Mouse (Mus musculus) kidney, postnatal 0 days (tissue): ENCODE results near the gene Vwc2l. TPM values are rescaled to one million over a fixed set of nuclear protein-coding genes. Genes with fewer than 3 reads are reported as not detected.

Experiments used
- ATAC-seq: fragments of 200-750 bp; cut with Nextera tagmentation; replicated peaks from 2 replicates; pipeline ENCODE4 v1.8.0; 2017; ENCODE audit warnings: low read depth, moderate number of reproducible peaks, moderate TSS enrichment, moderate library complexity; ENCODE audit not compliant: low FRiP score
- DNase-seq: peaks from one replicate; pipeline ENCODE4 v3.0.0-alpha.2; 2016; ENCODE audit warnings: low spot score
- H3K27ac ChIP-seq: fragments of 300-500 bp; sonication (generic); 2 replicates; pipeline ENCODE4 v1.5.1; 2014; ENCODE audit warnings: mild to moderate bottlenecking
- H3K27me3 ChIP-seq: fragments of 300-500 bp; sonication (generic); 2 replicates; pipeline ENCODE4 v1.6.1; 2014; ENCODE audit warnings: low read length, mixed read lengths; ENCODE audit not compliant: insufficient read depth
- H3K36me3 ChIP-seq: fragments of 300-500 bp; sonication (generic); 2 replicates; pipeline ENCODE4 v1.6.1; 2014; ENCODE audit warnings: low read length, mixed read lengths; ENCODE audit not compliant: insufficient read depth
- H3K4me1 ChIP-seq: fragments of 300-500 bp; sonication (generic); replicated peaks from 2 replicates; pipeline ENCODE4 v1.6.1; 2014; ENCODE audit warnings: antibody characterized with exemption, low read length, mixed read lengths; ENCODE audit not compliant: insufficient read depth
- H3K4me2 ChIP-seq: fragments of 300-500 bp; sonication (generic); 2 replicates; pipeline ENCODE4 v1.6.1; 2014; ENCODE audit warnings: mild to moderate bottlenecking, low read length, moderate library complexity, mixed read lengths
- H3K4me3 ChIP-seq: fragments of 300-500 bp; sonication (generic); replicated peaks from 2 replicates; pipeline ENCODE4 v1.5.1; 2014; ENCODE audit warnings: low read depth, low read length
- H3K9ac ChIP-seq: fragments of 300-500 bp; sonication (generic); 2 replicates; pipeline ENCODE4 v1.6.1; 2014; ENCODE audit warnings: low read depth, low read length
- H3K9me3 ChIP-seq: fragments of 300-500 bp; sonication (generic); replicated peaks from 2 replicates; pipeline ENCODE4 v1.6.1; 2016; ENCODE audit warnings: low read length, inconsistent platforms, mixed read lengths
- CTCF ChIP-seq: IDR thresholded peaks from 2 replicates; pipeline ENCODE4 v1.5.1; 2016; ENCODE audit warnings: antibody characterized with exemption, low read depth, mild to moderate bottlenecking, moderate library complexity
- WGBS: fragments of 180-500 bp; shearing (Covaris S2); extraction: QIAGEN DNeasy Blood & Tissue Kit; methylation state at CpG from one replicate; pipeline ENCODE4 v1.1.7; 2014; 5-methylcytosine and 5-hydroxymethylcytosine counted together
- polyA plus RNA-seq: library from polyadenylated mRNA; unstranded; fragments of >200 nt; fragmentation: Nextera tagmentation; extraction: Ambion mirVana; gene quantifications from 2 replicates; pipeline ENCODE4 v1.2.1, GENCODE M21; 2015

The Vwc2l gene
- 0.03 TPM in 1 of 2 replicates, not detected in the other for polyA plus RNA-seq

DNA sequence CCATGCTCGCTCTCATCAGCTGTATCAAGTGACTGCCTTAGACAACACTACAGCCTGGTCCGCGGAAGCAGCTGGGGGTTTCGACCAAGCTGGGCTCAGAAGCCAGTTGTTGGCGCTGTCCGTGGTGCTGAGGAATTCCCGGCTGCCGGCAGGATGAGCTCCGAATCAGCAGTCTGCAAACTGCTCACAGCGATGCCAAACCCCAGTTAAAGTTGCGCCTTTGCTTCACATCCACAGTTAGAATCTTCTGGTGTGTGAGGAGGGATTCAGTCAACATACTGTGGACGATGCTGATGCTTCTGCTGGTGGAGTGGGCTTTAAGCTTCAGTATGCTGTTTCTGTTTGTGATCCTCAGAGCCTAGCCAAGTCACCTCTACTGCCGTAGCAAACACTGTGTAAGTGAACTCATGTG lies at the start of gene Vwc2l:
TSS of gene Vwc2l (plus strand) at position 61 of the 412 bp plus-strand sequence.
- Histone ChIP-seq H3K36me3 (no peaks in the 10 kb centered on the region), H3K27me3 (no peaks in the 10 kb centered on the region), H3K27ac (no peak within 1 kb of the TSS), H3K9me3 (no peaks in the 10 kb centered on the region), H3K4me1 (no peaks in the 10 kb centered on the region), H3K4me2 (no peak within 1 kb of the TSS), H3K4me3 (no peak within 1 kb of the TSS), H3K9ac (no peak within 1 kb of the TSS)
- DNase-seq, result peak; percentile 80
- WGBS, result 6% methylated on average over 13 of the region's 13 CpGs
- peak; percentile 52; the same call in 1 of the 2 replicates for ATAC-seq
- no peak for TF ChIP-seq CTCF

DNA sequence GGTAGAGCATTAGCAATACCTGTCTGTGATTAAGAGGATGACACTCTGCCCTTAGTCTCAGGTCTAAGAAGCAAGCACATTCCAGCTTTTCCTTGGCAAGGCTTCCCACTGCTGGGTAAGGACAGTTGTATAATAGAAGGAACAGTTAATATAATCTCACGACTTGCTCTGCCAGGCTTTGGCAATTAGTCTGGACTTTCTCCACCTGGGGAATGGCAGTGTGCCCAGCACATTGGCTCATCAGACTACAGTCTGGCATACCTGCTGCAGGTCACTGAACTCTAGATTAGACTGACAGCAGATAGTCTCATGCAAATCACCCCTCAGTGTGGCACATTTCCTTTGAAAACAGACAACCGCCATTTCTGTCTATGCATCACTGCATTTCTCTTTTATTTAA lies 33.0 kb upstream of the Vwc2l start:
- H3K27ac ChIP-seq, result no peak overlapping the region
- H3K36me3 ChIP-seq, result no peaks in the 10 kb centered on the region
- WGBS, result 84% methylated on average over 2 of the region's 2 CpGs
- no peaks in the 10 kb centered on the region for H3K27me3 ChIP-seq
- no peak overlapping the region for H3K9ac ChIP-seq
- no peak overlapping the region for H3K4me2 ChIP-seq
- ATAC-seq (no peak), DNase-seq (no peak)
- H3K4me1 ChIP-seq, result no peaks in the 10 kb centered on the region
- H3K4me3 ChIP-seq, result no peak overlapping the region
- no peaks in the 10 kb centered on the region for H3K9me3 ChIP-seq
- no peak for TF ChIP-seq CTCF

DNA sequence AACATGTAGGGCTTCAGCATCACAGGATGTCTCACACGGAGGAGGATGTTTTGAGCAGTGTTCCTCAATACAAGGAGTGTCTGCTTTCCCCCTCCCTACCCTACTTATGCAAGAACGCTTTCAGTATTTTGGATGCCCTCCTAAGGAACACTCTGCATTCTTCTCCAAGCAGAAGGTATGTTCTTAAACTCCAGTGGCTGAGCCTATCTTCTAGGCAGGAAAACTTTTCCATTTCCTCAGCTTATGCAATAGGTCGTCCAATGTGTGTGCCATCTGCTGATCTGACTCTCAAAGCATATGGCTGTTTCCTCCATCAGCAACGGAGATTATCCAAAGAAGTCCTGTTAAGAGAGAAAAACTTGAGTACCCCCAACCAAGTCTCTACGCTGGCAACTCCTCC lies 25.2 kb upstream of the Vwc2l start:
- WGBS, result 84% methylated on average over 5 of the region's 5 CpGs
- ATAC-seq, result no peak
- TF ChIP-seq CTCF, result no peak

DNA sequence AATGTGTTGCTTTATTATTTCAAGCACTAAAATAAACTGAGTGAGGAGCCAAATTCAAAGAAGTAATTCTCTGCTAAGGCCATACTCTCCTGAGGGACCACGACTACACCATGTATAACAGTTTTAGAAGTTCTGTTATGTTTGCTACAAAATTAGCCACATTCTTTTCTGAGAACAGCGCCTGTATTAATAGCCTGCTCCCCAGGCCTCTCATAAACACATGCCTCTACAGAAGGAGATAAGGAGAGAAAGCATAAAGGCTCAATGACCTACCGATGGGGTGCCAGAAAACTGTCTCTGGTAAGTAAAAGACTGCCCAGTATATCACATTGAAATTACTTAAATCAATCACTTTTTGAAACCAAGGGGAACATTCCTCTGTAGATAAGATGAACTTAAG lies 21.6 kb upstream of the Vwc2l start:
- Histone ChIP-seq H3K9me3 (no peaks in the 10 kb centered on the region), H3K27ac (no peak overlapping the region), H3K4me2 (no peak overlapping the region), H3K4me3 (no peak overlapping the region), H3K9ac (no peak overlapping the region), H3K27me3 (no peaks in the 10 kb centered on the region), H3K4me1 (no peaks in the 10 kb centered on the region), H3K36me3 (no peaks in the 10 kb centered on the region)
- ATAC-seq (no peak), DNase-seq (no peak)
- 71% methylated on average over 3 of the region's 3 CpGs for WGBS
- no peak for TF ChIP-seq CTCF

More for the DNA sequence above, 25.2 kb upstream of the Vwc2l start:
- Histone ChIP-seq H3K27ac (no peak overlapping the region), H3K9me3 (no peaks in the 10 kb centered on the region), H3K27me3 (no peaks in the 10 kb centered on the region), H3K4me2 (no peak overlapping the region), H3K4me3 (no peak overlapping the region), H3K36me3 (no peaks in the 10 kb centered on the region), H3K4me1 (no peaks in the 10 kb centered on the region), H3K9ac (no peak overlapping the region)
- DNase-seq, result no peak

DNA sequence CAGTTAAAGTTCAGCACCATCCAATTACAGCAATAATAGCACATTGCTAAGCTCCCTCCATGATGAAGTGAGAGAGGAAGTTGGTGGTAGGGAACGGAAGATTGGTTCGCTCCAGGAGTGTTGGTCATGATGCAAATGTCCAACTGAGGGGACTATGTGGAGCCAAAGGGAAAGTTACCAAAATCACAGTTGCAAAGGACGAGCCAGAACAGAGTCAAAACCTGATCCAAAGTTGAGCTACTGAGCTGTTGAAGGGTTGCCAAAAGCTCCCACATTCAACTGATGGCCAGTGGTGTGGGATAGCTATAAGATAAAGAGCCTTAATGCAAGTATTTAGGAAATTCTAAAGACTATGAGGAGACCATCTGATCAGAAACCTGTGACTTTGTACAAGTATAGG lies 19.7 kb upstream of the Vwc2l start:
- Histone ChIP-seq H3K36me3 (no peaks in the 10 kb centered on the region), H3K4me2 (no peak overlapping the region), H3K9me3 (no peaks in the 10 kb centered on the region), H3K27me3 (no peaks in the 10 kb centered on the region), H3K4me1 (no peaks in the 10 kb centered on the region), H3K4me3 (no peak overlapping the region), H3K9ac (no peak overlapping the region), H3K27ac (no peak overlapping the region)
- no peak for TF ChIP-seq CTCF
- WGBS, result 78% methylated on average over 3 of the region's 3 CpGs
- DNase-seq, result no peak
- no peak for ATAC-seq

DNA sequence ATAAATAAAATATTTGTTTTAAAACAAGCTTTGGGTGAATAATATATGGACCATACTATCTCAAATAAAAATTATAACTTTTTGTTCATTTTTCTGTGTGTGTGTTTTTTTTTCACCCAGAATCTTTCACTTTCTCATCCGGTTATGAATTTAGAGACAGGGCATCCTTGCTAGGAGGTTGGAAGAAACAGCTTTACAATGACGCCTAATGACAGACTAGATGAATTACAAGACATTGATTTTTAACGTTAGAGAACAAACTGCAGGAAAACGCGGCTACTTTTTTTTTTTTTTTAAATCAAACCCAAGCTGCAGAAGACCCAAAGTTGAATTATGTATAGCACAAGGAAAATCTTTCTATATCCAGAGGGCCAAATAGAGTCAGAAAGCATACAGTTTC lies 470 bp upstream of the Vwc2l start:
- Histone ChIP-seq H3K9ac (no peak overlapping the region), H3K4me3 (no peak overlapping the region), H3K9me3 (no peaks in the 10 kb centered on the region), H3K27ac (no peak overlapping the region), H3K27me3 (no peaks in the 10 kb centered on the region), H3K4me2 (no peak overlapping the region), H3K36me3 (no peaks in the 10 kb centered on the region), H3K4me1 (no peaks in the 10 kb centered on the region)
- no peak for TF ChIP-seq CTCF
- 63% methylated on average over 5 of the region's 5 CpGs for WGBS
- DNase-seq (no peak), ATAC-seq (no peak)

DNA sequence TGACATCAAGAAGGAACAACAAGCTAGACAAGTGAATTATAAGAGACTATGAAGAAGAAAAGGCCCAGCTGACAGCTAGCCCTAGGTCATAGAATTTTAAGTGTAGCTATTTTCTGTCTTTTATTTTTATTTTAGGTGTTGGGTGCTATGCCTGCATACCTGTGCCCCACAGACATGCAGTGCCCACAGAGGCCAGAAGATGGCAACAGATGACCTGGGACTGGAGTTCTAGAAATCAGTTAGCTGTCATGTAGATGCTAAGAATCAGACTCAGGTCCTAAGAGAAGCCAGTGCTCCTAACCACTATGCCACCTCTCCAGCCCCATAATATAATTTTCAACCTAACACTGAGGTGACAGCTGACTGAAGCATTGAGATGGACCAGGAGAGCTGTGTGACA lies 61.6 kb downstream of the Vwc2l start:
- ATAC-seq (no peak), DNase-seq (no peak)
- H3K27ac ChIP-seq, result no peak overlapping the region
- peak; percentile 44 for TF ChIP-seq CTCF
- H3K4me3 ChIP-seq, result no peak overlapping the region
- no peak overlapping the region for H3K4me2 ChIP-seq
- H3K27me3 ChIP-seq, result no peaks in the 10 kb centered on the region
- H3K9me3 ChIP-seq, result no peaks in the 10 kb centered on the region
- H3K9ac ChIP-seq, result no peak overlapping the region
- no peaks in the 10 kb centered on the region for H3K4me1 ChIP-seq
- H3K36me3 ChIP-seq, result no peaks in the 10 kb centered on the region
